Mouse (Mus musculus) E14TG2a.4 (cell line): ENCODE results near the gene Sv2a.

ENCODE experiments used
- H3K27me3 ChIP-seq: 2 replicates; pipeline ENCODE4 v1.6.1; 2014; ENCODE audit warnings: low read length, control low read depth; ENCODE audit not compliant: insufficient read depth
- H3K36me3 ChIP-seq: 2 replicates; pipeline ENCODE4 v1.6.1; 2014; ENCODE audit warnings: low read length, control low read depth; ENCODE audit not compliant: insufficient read depth
- H3K4me1 ChIP-seq: replicated peaks from 2 replicates; pipeline ENCODE4 v1.6.1; 2014; ENCODE audit warnings: low read depth, low read length, control low read depth
- H3K4me3 ChIP-seq: replicated peaks from 2 replicates; pipeline ENCODE4 v1.5.1; 2014; ENCODE audit warnings: mild to moderate bottlenecking, low read length
- H3K9me3 ChIP-seq: 2 replicates; pipeline ENCODE4 v1.6.1; 2014; ENCODE audit warnings: low read length, control low read depth
- CTCF ChIP-seq: conservative IDR thresholded peaks from 2 replicates; pipeline ENCODE4 v1.5.1; 2014; ENCODE audit warnings: low read length
- NANOG ChIP-seq: IDR thresholded peaks from 2 replicates; pipeline ENCODE4 v1.6.1; 2014; ENCODE audit warnings: borderline replicate concordance, low read length, mixed read lengths
- POU5F1 ChIP-seq: IDR thresholded peaks from 2 replicates; pipeline ENCODE4 v1.6.1; 2014; ENCODE audit warnings: low read length, borderline replicate concordance

The Sv2a gene

DNA sequence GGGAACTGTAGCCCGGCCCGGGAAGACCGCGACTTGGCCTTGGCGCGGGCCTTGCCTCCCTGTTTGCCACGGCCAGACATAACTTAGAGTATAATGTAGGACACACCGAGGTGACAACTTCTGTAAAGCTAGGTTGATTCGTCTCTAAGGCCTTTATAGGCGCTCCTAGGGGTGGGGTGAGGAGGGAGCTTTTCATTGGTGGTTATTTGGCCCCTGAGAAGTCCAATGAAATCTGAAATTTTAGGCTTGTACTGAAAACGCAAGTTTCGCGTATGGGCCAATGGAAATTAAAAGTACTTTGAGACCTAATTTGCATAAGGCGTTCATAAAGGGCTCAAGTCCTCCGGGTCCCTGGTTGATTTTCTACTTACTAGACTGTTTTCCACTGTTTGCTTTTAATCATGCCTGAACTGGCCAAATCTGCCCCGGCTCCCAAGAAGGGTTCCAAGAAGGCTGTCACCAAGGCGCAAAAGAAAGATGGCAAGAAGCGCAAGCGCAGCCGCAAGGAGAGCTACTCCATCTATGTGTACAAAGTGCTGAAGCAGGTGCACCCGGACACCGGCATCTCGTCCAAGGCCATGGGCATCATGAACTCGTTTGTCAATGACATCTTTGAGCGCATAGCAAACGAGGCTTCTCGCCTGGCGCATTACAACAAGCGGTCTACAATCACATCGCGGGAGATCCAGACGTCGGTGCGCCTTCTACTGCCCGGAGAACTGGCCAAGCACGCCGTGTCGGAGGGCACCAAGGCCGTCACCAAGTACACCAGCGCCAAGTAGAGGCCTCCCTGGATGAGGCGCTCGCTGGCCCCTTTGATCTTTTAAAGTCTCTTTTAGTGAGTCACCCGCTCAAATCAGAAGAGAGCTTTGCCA is 40.1 kb downstream of the Sv2a start, which contains the start of the genes Hist2h2ac and Hist2h2be:
Gene Hist2h2ac, minus strand, starts transcription at position 116 of the 875 bp plus-strand sequence.
Gene Hist2h2be, plus strand, starts transcription at position 355 of the 875 bp plus-strand sequence.
- H3K36me3 ChIP-seq: no peaks in the 10 kb centered on the region
- H3K4me3 ChIP-seq: peak within 1 kb of the TSS; percentile 84
- peaks cover 43% of the 10 kb centered on the region for H3K4me1 ChIP-seq
- H3K27me3 ChIP-seq: peaks cover 12% of the 10 kb centered on the region; the same call in 1 of the 2 replicates
- H3K9me3 ChIP-seq: no peaks in the 10 kb centered on the region
- TF ChIP-seq CTCF: no peak
- no peak for TF ChIP-seq POU5F1
- no peak for TF ChIP-seq NANOG

GRCm38 (mm10) chr3:96221640-96222038 is 40.7 kb downstream of the Sv2a start:
- Histone ChIP-seq H3K9me3 (no peaks in the 10 kb centered on the region), H3K4me3 (peak overlapping the region; percentile 84), H3K4me1 (peaks cover 41% of the 10 kb centered on the region), H3K36me3 (no peaks in the 10 kb centered on the region), H3K27me3 (peaks cover 12% of the 10 kb centered on the region; the same call in 1 of the 2 replicates)
- TF ChIP-seq POU5F1: no peak
- no peak for TF ChIP-seq NANOG
- TF ChIP-seq CTCF: no peak

DNA sequence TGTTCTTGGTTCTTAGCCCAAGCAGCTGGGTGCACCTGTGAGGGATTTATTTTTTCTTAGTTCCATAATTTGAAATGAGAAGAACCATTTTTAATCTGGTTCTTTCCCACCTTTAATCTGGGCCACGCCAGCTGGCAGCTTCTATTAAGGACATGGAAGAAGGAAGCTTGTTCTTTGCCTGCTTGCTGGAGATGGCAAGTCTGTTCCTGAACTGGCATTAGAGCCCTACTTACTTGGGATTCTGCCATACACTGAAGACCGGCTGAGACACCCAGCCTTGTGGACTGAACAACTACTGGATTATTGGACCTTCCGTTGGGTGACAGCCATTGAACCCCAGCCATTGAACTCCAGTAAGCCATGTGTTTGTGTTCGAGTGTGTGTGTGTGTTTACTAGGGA is 41.8 kb downstream of the Sv2a start:
- TF ChIP-seq NANOG (no peak), POU5F1 (no peak), CTCF (no peak)
- Histone ChIP-seq H3K36me3 (no peaks in the 10 kb centered on the region), H3K27me3 (peaks cover 12% of the 10 kb centered on the region; the same call in 1 of the 2 replicates), H3K9me3 (no peaks in the 10 kb centered on the region), H3K4me3 (no peak overlapping the region), H3K4me1 (peaks cover 50% of the 10 kb centered on the region)

DNA sequence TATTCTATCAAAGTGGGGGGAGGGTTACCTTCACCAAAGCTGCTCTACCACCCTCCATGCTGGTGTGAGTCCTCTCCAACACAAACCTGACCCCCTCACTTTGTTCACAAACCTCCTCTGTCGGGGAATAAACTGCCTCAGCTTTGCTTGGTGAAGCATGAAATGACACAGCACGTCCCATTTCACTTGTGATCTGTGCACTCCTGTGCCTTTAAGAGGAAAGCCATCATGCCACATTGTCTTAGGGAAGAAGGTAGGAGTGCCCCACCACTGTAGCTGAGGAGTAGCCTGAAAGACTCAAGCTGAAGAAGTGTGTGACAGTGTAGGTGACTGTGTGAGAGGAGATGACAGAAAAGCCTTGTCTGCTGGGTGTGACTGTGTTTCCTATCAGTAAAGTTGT is 44.5 kb downstream of the Sv2a start:
- Histone ChIP-seq H3K4me1 (peaks cover 36% of the 10 kb centered on the region), H3K27me3 (peaks cover 12% of the 10 kb centered on the region; the same call in 1 of the 2 replicates), H3K9me3 (no peaks in the 10 kb centered on the region), H3K4me3 (no peak overlapping the region), H3K36me3 (no peaks in the 10 kb centered on the region)
- TF ChIP-seq NANOG (no peak), POU5F1 (no peak), CTCF (no peak)

DNA sequence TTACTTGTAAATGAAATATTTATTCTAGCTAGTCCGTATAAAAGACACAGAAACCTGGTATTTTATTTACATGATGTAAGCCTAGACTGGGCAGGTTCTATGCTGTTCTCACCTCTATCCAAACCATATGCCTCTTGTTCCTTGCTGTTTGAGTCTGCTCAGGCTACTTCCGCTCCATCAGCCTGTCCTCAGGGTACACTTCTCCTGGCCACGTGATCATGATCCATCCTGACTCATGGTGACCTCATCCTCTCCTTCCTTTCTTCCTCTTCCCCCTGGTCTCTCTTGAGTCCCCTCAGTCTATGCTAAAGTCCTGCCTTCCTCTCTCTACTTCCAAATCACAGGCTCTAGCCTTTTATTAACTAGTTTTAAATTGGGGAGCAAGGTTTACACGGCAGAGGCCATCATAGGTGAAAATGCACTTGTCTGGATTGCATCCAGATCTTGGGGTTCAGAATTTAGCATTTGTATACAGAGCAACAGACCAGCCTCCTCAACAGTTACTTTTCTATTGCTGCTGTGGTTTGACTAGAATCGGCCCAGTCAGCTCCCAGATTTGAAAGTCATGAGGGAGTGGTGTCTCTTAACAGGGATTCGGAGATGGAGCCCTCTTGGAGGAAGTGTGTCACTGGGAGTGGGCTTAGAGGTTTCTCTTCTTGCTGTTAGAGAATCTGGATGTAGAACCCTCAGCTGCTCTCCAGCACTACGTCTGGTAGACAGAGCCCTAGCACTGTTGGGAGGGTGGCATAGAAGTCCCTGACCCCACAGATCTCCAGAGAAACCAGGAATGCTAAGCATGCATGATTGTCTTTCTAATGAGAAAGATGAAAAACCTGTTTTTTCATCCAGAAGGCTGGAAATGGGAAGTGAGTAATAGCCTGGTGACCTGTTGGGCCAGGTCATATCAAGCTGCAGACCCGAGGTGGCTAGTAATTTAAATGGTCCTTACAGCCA is 46.0 kb downstream of the Sv2a start:
- H3K36me3 ChIP-seq: no peaks in the 10 kb centered on the region
- H3K27me3 ChIP-seq: peaks cover 7% of the 10 kb centered on the region; the same call in 1 of the 2 replicates

DNA sequence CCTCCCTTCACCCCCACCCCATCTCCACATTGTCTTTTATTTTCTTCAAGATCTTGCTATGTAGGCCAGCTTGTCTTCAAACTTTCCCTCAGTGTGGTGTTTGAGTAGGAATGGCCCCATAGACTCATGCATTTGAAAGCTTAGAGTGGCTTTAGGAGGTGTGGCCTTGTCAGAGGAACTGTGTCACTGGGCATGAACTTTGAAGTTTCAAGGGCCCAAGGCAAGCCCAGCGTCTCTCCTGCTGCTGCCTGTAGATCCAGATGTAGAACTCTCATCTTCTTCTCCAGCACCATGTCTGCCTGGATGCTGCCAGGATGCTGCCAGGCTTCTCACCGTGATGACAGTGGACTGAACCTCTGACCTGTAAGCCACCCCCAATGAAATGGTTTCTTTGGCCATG is 47.9 kb downstream of the Sv2a start:
- Histone ChIP-seq H3K36me3 (no peaks in the 10 kb centered on the region), H3K27me3 (no peaks in the 10 kb centered on the region; the same call in 1 of the 2 replicates), H3K4me3 (no peak overlapping the region), H3K4me1 (peaks cover 20% of the 10 kb centered on the region), H3K9me3 (no peaks in the 10 kb centered on the region)
- TF ChIP-seq NANOG (no peak), POU5F1 (no peak), CTCF (no peak)

More for the DNA sequence above, 46.0 kb downstream of the Sv2a start:
- H3K4me1 ChIP-seq: peaks cover 26% of the 10 kb centered on the region
- no peak overlapping the region for H3K4me3 ChIP-seq
- H3K9me3 ChIP-seq: no peaks in the 10 kb centered on the region
- TF ChIP-seq POU5F1 (no peak), CTCF (no peak), NANOG (no peak)

DNA sequence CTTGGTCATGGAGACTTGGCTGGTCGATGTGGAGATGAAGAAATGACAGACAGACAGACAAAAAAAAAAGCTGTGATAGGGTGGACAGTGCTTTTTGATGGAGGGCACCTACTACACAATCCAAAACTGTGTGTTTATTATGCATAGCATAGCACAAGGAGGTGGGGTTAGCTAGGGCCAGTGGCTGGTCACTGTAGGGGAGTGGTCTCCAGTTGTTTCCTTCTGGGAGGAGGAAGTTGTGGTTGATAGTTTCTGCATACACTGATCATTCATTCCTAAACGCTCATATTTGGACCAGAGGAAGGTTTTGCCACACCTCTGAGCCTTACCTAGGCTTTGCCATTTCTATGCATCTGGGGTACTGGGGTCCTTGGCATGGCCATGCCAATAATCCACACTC is 49.5 kb downstream of the Sv2a start:
- Histone ChIP-seq H3K36me3 (peaks cover 3% of the 10 kb centered on the region; the same call in 1 of the 2 replicates), H3K4me3 (no peak overlapping the region), H3K9me3 (no peaks in the 10 kb centered on the region), H3K4me1 (peaks cover 17% of the 10 kb centered on the region), H3K27me3 (no peaks in the 10 kb centered on the region)
- no peak for TF ChIP-seq NANOG
- TF ChIP-seq POU5F1: no peak
- TF ChIP-seq CTCF: no peak
